Mouse (Mus musculus): ENCODE measurements around the gene Rybp. TPM values are rescaled to one million over a fixed set of nuclear protein-coding genes. Genes with fewer than 3 reads are reported as not detected.
A peak's percentile ranks its signal among the peaks of the same experiment; 100 is the strongest.

Gene Rybp
- polyA plus RNA-seq, 1 experiment from 2014 or later = 15.8 TPM

GRCm38 (mm10) chr6:100214132-100214913 lies 73.0 kb downstream of the Rybp start:
- peak overlapping the region; percentile 59; the same call in 1 of the 2 replicates for H3K27ac ChIP-seq (replicated peaks)
- no peak for DNase-seq (ENCODE audit: low spot score)
- H3K4me1 ChIP-seq = peaks cover 69% of the 10 kb centered on the region

GRCm38 (mm10) chr6:100213596-100213995 lies 73.7 kb downstream of the Rybp start:
- DNase-seq (ENCODE audit: low spot score) = no peak
- WGBS = 57% methylated on average over 9 of the region's 9 CpGs
- H3K9me3 ChIP-seq = no peaks in the 10 kb centered on the region
- no peak overlapping the region for H3K4me3 ChIP-seq
- H3K27ac ChIP-seq (replicated peaks) = peak overlapping the region; percentile 37; the same call in 1 of the 2 replicates
- H3K4me1 ChIP-seq = peaks cover 62% of the 10 kb centered on the region
- peaks cover 69% of the 10 kb centered on the region for H3K27me3 ChIP-seq (replicated peaks; ENCODE audit: low read depth, poor library complexity, severe bottlenecking)
- H3K36me3 ChIP-seq (replicated peaks) = no peaks in the 10 kb centered on the region

More at GRCm38 (mm10) chr6:100214132-100214913, 73.0 kb downstream of the Rybp start:
- Histone ChIP-seq H3K4me3 (no peak overlapping the region), H3K36me3 (replicated peaks) (no peaks in the 10 kb centered on the region), H3K27me3 (replicated peaks; ENCODE audit: low read depth, poor library complexity, severe bottlenecking) (peaks cover 65% of the 10 kb centered on the region), H3K9me3 (no peaks in the 10 kb centered on the region)
- WGBS = 46% methylated on average over 13 of the region's 13 CpGs

GRCm38 (mm10) chr6:100212820-100213219 lies 74.5 kb downstream of the Rybp start:
- H3K27me3 ChIP-seq (replicated peaks; ENCODE audit: low read depth, poor library complexity, severe bottlenecking) = peaks cover 77% of the 10 kb centered on the region
- H3K36me3 ChIP-seq (replicated peaks) = no peaks in the 10 kb centered on the region
- DNase-seq (ENCODE audit: low spot score) = peak; percentile 48
- no peaks in the 10 kb centered on the region for H3K9me3 ChIP-seq
- H3K4me1 ChIP-seq = peaks cover 54% of the 10 kb centered on the region
- 11% methylated on average over 7 of the region's 7 CpGs for WGBS
- H3K27ac ChIP-seq (replicated peaks) = peak overlapping the region; percentile 37; the same call in 1 of the 2 replicates
- no peak overlapping the region for H3K4me3 ChIP-seq

GRCm38 (mm10) chr6:100211646-100212045 lies 75.6 kb downstream of the Rybp start:
- H3K9me3 ChIP-seq = no peaks in the 10 kb centered on the region
- no peak overlapping the region for H3K27ac ChIP-seq (replicated peaks)
- no peak for DNase-seq (ENCODE audit: low spot score)
- no peak overlapping the region for H3K4me3 ChIP-seq
- WGBS = 71% methylated on average over 3 of the region's 3 CpGs
- H3K27me3 ChIP-seq (replicated peaks; ENCODE audit: low read depth, poor library complexity, severe bottlenecking) = peaks cover 84% of the 10 kb centered on the region
- H3K36me3 ChIP-seq (replicated peaks) = no peaks in the 10 kb centered on the region
- H3K4me1 ChIP-seq = peaks cover 55% of the 10 kb centered on the region

GRCm38 (mm10) chr6:100210517-100210916 lies 76.8 kb downstream of the Rybp start:
- peaks cover 52% of the 10 kb centered on the region for H3K4me1 ChIP-seq

GRCm38 (mm10) chr6:100206741-100207275 lies 80.5 kb downstream of the Rybp start:
- H3K27ac ChIP-seq (replicated peaks) = no peak overlapping the region
- 2% methylated on average over 14 of the region's 14 CpGs for WGBS
- H3K27me3 ChIP-seq (replicated peaks; ENCODE audit: low read depth, poor library complexity, severe bottlenecking) = peaks cover 85% of the 10 kb centered on the region
- no peaks in the 10 kb centered on the region for H3K9me3 ChIP-seq
- H3K36me3 ChIP-seq (replicated peaks) = no peaks in the 10 kb centered on the region
- DNase-seq (ENCODE audit: low spot score) = peak; percentile 30
- H3K4me3 ChIP-seq = peak overlapping the region; percentile 4; the same call in 1 of the 2 replicates
- H3K4me1 ChIP-seq = peaks cover 35% of the 10 kb centered on the region

More at GRCm38 (mm10) chr6:100210517-100210916, 76.8 kb downstream of the Rybp start:
- Histone ChIP-seq H3K4me3 (no peak overlapping the region), H3K9me3 (no peaks in the 10 kb centered on the region), H3K27me3 (replicated peaks; ENCODE audit: low read depth, poor library complexity, severe bottlenecking) (peaks cover 84% of the 10 kb centered on the region), H3K27ac (replicated peaks) (no peak overlapping the region), H3K36me3 (replicated peaks) (no peaks in the 10 kb centered on the region)
- 82% methylated on average over 1 of the region's 1 CpGs for WGBS
- DNase-seq (ENCODE audit: low spot score) = no peak

- H3K9me3 ChIP-seq = no peaks in the 10 kb centered on the region
- H3K27me3 ChIP-seq (replicated peaks; ENCODE audit: low read depth, poor library complexity, severe bottlenecking) = peaks cover 85% of the 10 kb centered on the region
- H3K4me1 ChIP-seq = peaks cover 37% of the 10 kb centered on the region
- no peak for DNase-seq (ENCODE audit: low spot score)
- no peak overlapping the region for H3K27ac ChIP-seq (replicated peaks)
- H3K36me3 ChIP-seq (replicated peaks) = no peaks in the 10 kb centered on the region
- 37% methylated on average over 1 of the region's 1 CpGs for WGBS
- no peak overlapping the region for H3K4me3 ChIP-seq
These were observed 81.0 kb downstream of the Rybp start for GRCm38 (mm10) chr6:100206261-100206660.

DNA sequence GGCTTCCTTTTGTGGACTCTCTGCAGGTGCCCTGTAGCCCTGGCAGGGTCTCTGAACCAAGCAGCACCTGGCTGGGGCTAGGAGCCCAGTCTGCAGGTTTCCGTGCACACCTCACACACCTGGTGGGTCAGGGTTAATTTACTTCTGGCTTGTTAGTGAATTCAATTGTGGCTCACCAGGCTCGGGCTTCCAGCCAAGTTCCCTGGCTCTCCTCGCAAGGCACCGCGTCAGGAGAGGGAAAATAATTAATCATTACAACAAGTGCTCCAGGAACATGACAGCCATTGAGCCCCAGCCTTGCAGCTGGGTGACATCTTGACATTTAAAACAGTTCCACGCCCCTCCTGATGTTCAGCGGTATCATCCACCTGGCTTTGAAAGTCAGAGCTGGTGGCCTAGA lies 82.8 kb downstream of the Rybp start:
- Histone ChIP-seq H3K4me1 (peaks cover 37% of the 10 kb centered on the region), H3K4me3 (no peak overlapping the region), H3K36me3 (replicated peaks) (no peaks in the 10 kb centered on the region), H3K9me3 (no peaks in the 10 kb centered on the region), H3K27me3 (replicated peaks; ENCODE audit: low read depth, poor library complexity, severe bottlenecking) (peaks cover 93% of the 10 kb centered on the region), H3K27ac (replicated peaks) (no peak overlapping the region)
- 76% methylated on average over 7 of the region's 7 CpGs for WGBS
- DNase-seq (ENCODE audit: low spot score) = no peak

DNA sequence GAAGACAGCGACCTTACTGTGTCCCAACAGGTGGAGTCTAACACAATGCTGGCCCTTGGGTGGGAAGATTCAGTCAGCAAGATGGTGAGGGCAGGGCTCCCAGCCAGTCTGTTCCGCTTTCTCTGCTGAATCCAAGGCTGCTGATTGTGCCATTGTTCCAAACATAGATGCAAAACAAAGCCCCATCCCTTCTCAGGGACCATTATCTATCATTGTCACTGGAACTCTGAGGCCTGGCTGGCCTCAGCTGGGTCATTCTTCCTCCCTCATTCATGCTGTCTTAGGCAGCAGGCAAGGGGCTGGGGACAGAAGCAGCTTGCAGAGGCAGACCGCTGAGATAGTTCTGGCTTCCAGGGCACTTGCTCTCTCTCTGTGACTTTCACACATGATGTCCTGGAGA lies 83.8 kb downstream of the Rybp start:
- Histone ChIP-seq H3K27ac (replicated peaks) (no peak overlapping the region), H3K4me3 (no peak overlapping the region), H3K4me1 (peaks cover 37% of the 10 kb centered on the region), H3K27me3 (replicated peaks; ENCODE audit: low read depth, poor library complexity, severe bottlenecking) (peaks cover 93% of the 10 kb centered on the region), H3K9me3 (no peaks in the 10 kb centered on the region), H3K36me3 (replicated peaks) (no peaks in the 10 kb centered on the region)
- no peak for DNase-seq (ENCODE audit: low spot score)
- WGBS = 43% methylated on average over 3 of the region's 3 CpGs

- Histone ChIP-seq H3K27me3 (replicated peaks; ENCODE audit: low read depth, poor library complexity, severe bottlenecking) (peaks cover 93% of the 10 kb centered on the region), H3K36me3 (replicated peaks) (no peaks in the 10 kb centered on the region), H3K4me3 (no peak overlapping the region), H3K9me3 (no peaks in the 10 kb centered on the region), H3K4me1 (peaks cover 38% of the 10 kb centered on the region), H3K27ac (replicated peaks) (no peak overlapping the region)
- DNase-seq (ENCODE audit: low spot score) = no peak
- 57% methylated on average over 1 of the region's 1 CpGs for WGBS
These were observed 85.2 kb downstream of the Rybp start for GRCm38 (mm10) chr6:100202091-100202490.

GRCm38 (mm10) chr6:100197102-100197501 lies 90.2 kb downstream of the Rybp start:
- 78% methylated on average over 5 of the region's 5 CpGs for WGBS
- H3K4me1 ChIP-seq = peaks cover 41% of the 10 kb centered on the region
- H3K27me3 ChIP-seq (replicated peaks; ENCODE audit: low read depth, poor library complexity, severe bottlenecking) = peaks cover 81% of the 10 kb centered on the region
- no peak overlapping the region for H3K27ac ChIP-seq (replicated peaks)
- no peaks in the 10 kb centered on the region for H3K36me3 ChIP-seq (replicated peaks)
- no peak for DNase-seq (ENCODE audit: low spot score)
- H3K4me3 ChIP-seq = no peak overlapping the region
- H3K9me3 ChIP-seq = no peaks in the 10 kb centered on the region

DNA sequence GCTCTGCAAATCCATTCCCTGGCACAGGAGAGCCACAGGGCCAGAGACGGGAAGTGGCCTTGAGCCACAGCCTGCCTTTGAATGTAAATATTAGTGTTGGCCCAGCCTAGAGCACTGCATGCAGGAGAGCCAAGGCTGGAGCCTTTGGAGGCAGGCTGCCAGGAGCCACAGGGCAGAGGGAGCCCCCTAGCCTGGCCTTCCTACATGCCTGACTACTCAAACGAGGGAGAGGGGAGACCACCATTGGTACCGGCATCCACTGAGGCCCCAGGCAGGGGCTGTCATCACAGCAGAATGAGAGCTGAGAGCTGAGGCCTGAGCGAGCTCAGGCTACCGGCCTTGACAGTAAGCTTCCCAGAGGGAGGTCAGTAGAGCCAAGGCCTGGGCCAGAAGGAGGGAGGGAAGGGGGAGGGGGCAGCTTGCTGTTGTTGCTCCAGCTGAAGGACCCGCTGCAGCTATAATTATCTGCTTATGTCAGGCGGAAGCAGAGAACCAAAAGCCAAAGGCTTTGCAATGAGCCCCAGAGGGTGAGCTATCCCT lies 91.3 kb downstream of the Rybp start:
- Histone ChIP-seq H3K4me1 (peaks cover 38% of the 10 kb centered on the region), H3K9me3 (no peaks in the 10 kb centered on the region), H3K27ac (replicated peaks) (peak overlapping the region; percentile 68), H3K27me3 (replicated peaks; ENCODE audit: low read depth, poor library complexity, severe bottlenecking) (peaks cover 85% of the 10 kb centered on the region), H3K4me3 (no peak overlapping the region), H3K36me3 (replicated peaks) (no peaks in the 10 kb centered on the region)
- WGBS = 5% methylated on average over 7 of the region's 7 CpGs
- peak; percentile 81 for DNase-seq (ENCODE audit: low spot score)

DNA sequence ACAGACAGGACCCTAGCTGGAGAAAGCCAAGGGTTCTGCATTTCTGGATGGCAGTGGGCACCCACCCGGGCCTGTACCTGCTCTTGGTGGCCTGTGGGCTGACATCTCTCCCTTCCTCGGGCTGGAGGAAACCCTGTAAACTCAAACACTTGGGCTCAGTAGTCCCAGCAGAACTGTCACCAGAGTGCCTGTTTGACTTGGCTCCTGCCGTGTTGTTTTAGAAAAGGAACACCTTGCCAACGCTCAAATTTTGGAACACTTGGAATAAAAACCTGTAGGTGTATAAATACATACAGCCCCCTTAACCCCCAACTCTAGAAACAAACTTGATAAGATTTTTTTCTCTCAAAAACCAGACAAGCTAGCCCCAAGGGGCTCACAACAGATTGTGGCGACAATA lies 92.2 kb downstream of the Rybp start:
- peaks cover 38% of the 10 kb centered on the region for H3K4me1 ChIP-seq
- 69% methylated on average over 5 of the region's 5 CpGs for WGBS
- no peak overlapping the region for H3K4me3 ChIP-seq
- no peaks in the 10 kb centered on the region for H3K36me3 ChIP-seq (replicated peaks)
- H3K9me3 ChIP-seq = no peaks in the 10 kb centered on the region
- peaks cover 83% of the 10 kb centered on the region for H3K27me3 ChIP-seq (replicated peaks; ENCODE audit: low read depth, poor library complexity, severe bottlenecking)
- DNase-seq (ENCODE audit: low spot score) = no peak
- 0 out of 2 replicates have a peak overlapping the region, but pooled peaks have one; percentile 32 for H3K27ac ChIP-seq (replicated peaks)

Measured in embryonic facial prominence, embryonic 10.5 days (tissue).